Mouse (Mus musculus) inflammation-experienced regulatory T-cells, adult 6 months (primary cell): ENCODE measurements at regions not wholly inside any gene's neighbourhood (a gene's known extent, or its start where the extent isn't known, plus 50 kb on each side); places are given as distances from the start of the nearest gene placed in this dataset.

Experiments used
- ATAC-seq: one replicate; pipeline ENCODE4 v1.8.0; 2017

DNA sequence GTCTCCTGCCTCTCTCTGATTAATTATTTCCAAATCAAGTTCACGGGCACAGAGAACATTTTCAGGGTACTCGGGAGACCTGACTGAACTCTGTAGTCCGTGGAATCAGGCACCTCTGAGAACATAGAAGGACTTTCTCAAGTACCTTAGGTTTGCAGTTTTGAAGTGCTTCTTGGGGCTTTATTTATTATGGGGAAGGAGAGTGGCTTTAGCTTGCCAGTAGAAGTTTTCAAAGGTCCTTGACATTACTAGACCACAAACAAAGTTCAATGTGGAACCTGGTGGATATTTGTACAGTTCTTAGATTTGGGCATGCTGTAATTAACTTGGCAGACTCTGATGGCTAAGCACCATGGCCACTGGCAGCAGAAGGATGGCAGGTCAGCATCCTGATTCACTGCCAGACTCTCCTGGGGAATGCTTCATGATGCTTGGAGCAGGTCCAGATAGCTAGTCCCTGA is 853.5 kb downstream of the Adgrl2 start:
- ATAC-seq = no peak

DNA sequence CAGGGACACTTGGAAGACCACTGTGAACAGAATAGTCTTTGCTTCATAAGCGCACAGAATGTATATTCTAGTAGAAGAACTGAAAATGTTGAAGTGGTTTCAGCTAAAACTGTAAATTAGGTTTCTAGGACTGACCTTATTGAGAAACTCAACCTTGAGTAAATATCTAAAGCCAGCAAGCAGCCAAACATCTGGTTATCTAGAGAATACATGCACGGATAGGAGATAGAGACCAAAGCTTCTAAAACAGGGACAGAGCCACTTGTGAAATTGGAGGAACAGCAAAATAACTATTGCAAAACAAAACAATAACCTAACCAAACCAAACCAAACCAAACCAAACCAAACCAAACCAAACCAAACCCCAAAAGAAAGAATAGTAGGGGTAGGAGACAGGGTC is 855.7 kb downstream of the Adgrl2 start:
- no peak for ATAC-seq

DNA sequence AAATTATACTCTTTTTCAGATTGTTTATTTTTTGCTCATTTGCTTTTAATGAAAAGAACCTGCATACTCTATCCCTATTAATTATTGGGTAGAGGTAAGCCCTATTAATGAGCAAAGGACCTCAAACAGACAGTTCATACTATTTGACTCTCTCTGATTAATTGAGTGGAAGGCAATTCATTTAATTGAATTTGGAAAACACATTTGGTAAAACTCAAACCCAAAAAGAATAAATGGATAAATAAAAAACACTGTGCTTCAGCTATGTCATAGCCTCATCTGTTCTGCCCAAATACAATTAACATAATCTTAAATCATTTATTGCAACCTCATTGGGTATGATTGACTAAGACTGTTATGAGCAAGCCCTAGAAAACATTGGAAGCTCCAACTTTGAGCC is 874.8 kb downstream of the Adgrl2 start:
- no peak for ATAC-seq

DNA sequence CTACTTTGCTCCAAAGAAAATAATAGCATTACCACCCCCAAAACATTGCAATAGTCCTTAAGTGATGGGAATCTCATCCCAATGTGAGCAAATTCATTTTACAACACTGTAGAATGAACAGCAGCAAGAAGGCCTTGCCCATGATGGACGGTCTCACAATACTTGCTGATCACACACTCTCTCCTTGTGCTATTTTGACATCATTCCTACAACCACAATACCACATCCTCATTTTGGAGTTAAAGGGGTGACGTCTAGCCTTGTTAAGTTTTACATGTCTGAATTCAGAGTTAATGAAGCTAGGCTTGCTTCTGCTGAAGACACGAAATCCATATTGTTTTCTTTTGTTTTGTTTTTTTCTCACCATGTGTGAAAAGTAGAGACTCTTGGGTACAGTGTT is 878.2 kb downstream of the Adgrl2 start:
- ATAC-seq = no peak

DNA sequence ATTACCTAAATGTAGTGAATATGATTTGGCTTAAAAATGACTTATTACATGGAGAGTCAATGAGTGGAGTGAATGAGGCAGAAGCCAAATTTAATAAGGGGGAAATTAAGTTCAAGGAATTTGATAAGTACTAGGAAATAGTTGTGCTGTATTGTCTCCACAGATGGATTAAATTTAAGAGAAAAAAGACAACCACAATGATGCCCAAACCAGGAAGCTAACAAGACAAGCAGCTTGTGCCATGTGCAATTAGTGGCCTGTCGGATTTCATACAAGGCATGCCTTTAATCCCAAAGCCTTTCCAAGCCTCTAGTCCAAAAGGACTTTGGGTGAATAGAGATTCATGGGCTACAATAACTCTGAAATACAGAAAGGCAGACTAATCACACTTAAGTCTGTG is 883.3 kb downstream of the Adgrl2 start:
- ATAC-seq = no peak

DNA sequence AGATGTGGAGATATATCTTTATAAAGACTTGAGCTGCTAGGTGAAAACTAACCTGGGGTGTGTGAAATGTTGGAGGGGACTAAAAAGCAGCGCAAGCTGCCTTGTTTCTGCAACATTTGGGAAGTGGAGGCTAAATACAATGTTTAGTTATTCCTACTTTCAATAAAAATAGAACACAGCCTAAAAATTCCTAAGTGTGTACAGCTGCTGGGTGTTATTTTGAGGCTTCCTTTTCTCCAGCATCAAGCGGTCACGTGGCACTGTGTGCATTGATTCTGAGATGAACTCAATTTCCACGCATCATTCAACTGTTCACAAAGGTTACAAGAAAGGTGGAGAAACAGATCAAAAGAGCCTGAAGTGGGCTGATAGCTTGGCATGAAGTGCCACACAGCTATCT is 896.4 kb downstream of the Adgrl2 start:
- no peak for ATAC-seq

DNA sequence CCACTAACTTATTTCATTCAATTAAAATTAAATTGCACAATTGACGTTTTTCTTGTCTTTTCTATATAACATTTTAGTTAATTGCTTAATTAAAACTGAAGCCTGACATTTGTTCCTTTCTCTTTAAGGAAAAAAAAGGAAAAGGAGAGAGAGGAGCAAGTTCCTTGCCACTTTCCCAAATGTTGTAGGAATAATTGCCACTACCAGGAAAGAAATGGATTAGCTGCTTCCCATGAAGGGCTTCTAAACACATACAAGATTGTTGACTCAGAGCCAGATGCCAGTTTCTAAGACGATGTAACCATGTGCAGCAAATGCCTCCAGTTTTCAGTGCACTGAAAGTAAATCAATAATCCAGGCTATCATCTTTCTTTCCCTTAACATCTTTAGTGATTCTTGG is 914.5 kb downstream of the Adgrl2 start:
- no peak for ATAC-seq

DNA sequence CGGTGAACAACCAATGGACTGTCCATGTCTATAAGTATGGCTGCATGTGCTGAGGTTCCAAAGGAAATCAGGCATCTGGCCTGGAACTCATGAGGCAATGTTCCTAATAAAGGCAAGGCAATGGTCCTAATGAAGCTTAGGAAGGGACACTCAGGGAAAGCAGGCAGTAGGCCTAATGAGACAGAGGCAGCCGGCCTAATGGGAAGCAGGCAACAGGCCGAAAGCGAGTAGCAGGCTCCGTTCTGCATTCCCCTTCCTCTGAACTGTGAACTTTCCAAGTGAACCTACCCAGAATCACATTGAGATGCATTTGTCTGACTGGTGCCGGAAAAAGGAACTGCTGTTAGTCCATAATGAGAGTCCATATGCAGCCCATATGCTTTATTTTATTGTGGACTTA is 923.7 kb downstream of the Adgrl2 start:
- ATAC-seq = no peak

DNA sequence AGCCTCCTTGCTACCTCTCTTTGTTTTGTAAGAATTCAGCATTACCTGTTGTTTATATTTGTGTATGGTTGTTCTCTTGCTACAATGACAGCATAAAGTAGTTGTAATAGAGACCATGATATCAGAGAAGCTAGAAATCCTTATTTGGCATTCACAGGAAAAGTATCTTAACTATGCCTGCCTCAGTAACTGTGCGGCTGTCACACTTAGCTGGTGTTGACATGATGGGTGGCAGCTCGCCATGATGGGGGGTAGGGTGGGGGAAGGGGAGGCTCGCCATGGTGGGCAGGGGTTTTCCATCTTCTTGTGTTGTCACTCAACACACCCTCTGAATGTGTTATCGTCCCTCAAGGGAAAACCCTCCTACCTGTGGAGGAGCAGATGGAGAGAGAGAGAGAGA is 934.3 kb downstream of the Adgrl2 start:
- no peak for ATAC-seq

DNA sequence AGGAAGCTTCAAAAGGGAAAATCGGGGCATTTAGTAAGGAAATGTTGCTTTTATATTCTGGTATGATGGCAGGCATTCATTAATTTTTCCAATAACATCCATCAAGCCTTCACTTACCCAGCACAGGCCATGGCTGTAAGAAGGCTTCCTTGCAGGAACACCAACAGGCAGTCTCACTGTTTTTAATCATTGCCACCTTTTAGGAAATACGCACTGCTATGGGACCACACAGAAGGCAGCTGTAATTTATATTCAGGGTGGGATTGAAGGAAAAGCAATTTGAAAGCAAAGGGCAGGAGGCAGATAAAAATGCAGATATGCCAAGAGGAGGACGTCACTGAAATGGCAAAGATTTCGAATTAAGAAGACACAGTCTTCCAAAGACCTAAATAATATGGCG is 937.8 kb downstream of the Adgrl2 start:
- ATAC-seq = no peak

DNA sequence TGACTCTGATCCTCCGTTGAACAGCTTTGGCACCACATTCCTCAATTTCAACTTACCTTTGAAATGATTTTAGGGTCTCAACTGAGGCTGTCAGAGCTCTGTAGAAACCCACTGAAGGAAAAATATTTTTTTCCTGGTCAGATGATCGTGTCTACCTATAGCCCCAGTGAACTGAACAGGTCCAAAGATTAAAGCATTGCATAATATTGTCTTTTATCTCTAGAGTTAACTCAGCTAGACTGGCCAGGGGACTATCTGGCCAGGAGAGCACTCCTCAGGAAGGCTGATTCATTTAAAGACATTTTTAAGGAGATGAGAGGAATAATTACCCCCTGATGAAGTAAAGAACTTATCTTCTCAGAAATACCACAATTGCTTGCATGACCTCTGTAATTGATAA is 942.1 kb downstream of the Adgrl2 start:
- no peak for ATAC-seq

DNA sequence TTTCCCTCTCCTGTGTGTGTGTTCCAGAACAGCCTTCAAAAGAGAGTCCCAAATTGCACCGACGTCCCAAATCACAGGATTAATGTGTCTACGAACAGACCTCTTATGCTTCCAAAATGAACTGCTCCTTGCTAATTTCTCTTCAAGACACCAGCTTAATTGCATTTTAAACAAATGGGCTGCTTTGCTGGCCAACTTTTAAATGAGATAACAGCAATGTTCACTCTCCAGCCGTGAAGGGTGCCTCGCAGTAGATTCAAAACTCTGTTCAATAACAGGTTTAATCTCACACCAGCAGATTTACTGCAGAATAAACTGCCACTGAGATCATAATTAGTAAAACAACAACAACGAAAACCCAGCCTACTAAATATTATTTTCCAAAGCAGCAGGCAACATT is 957.8 kb downstream of the Adgrl2 start:
- no peak for ATAC-seq

DNA sequence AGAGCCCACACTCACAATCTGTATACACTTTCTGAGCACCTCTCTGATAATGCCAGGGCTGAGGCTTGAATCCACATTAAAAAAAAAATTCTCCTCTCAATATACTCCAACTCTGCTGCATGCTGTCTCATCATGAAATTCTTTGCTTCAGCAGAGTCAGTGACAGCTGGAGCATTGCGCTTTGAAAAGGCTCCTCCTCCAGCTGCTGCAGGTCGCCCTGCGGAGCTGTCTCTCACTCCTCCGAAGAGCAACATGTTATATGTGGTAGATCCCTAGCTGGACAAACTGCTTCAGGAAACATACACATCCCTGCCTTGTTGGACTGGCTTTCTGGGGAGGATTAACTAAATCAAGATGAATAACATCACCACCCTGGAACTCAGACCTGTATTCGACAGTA is 984.5 kb downstream of the Adgrl2 start:
- ATAC-seq = no peak

DNA sequence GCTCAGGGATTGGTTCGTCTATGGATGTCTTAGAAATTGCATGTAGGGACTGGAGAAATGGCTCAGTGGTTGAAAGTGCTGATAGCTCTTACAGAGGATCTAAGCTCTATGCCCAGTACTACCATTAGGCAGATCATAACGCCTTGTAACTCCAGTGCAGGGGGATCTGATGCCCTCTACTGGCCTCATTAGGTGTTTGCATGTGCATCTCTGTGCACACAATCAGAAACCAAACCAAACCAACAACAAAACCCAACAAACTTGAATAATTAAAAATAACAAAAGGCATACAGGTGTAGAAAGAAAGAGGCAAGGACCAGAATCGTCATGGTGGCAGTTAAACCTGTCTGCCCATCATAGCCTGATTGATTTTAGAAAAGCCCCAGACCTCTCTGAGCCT is 986.3 kb downstream of the Adgrl2 start:
- ATAC-seq = no peak

DNA sequence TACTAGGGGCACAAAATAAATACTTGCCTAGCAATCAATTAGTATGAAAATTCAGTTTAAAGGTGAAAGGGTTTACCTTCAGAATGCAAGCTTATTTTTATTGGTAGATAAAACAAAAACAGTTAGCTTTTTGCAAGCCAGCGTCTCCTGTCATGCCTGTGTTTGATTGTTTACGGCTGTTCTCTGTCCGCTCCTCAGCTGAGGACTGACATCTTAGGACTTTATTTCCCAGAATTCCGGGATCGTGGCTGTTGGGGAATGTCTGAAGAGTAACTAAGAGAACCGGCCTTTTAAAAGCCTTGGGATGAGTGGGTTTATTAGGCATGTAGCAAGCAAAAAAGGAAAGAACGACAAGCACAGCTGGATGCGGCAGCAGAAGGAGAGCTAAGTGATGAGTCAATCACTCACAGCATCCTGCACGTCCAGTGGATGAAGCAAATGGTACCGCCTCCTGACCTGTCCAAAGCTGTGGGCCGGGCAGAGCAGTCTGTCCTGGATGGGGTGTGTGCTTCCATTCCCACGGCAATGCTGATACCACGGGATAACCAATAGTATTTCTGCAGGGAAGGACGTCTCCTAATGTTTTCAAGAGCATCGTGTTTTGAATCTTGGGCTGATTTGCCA is 990.9 kb downstream of the Adgrl2 start:
- ATAC-seq = no peak

DNA sequence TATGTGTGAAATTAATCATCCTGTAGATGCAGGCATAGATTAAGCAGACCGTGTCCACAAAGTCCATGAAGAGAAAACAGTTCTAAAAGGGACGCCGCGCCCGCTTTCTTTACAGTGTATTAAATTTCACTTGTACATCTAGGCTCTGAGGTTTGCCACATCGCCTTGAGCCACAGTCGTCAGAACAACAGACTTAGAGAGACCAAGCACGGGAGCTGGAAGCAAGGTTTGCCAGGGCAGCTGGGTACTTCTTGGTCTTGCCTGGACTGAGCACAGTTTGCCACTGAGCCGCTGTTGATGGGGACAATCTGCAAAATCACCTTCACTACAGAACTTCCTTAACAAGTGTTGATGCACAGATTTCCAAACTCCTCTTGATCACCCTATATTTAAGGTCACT is 998.6 kb downstream of the Adgrl2 start:
- ATAC-seq = no peak

DNA sequence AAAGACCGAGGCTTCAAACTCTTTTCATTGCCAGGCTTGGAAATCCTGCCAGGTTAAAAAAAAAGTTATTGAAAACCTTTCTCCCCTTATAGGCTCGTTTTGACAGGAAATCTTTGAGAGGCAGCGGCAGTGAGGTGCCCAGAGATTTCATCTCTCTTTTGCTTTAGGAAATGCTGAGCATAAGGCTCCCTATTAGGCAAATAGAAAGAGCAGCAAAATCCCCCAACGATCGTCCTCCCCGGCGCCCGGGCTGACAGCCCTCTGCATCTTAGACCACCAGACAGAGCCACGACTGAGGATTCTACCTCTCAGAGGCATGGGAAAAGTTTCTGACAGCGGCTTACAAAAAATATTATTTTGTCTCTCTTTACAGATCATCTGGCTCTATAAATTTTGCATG is 999.5 kb downstream of the Adgrl2 start:
- no peak for ATAC-seq

DNA sequence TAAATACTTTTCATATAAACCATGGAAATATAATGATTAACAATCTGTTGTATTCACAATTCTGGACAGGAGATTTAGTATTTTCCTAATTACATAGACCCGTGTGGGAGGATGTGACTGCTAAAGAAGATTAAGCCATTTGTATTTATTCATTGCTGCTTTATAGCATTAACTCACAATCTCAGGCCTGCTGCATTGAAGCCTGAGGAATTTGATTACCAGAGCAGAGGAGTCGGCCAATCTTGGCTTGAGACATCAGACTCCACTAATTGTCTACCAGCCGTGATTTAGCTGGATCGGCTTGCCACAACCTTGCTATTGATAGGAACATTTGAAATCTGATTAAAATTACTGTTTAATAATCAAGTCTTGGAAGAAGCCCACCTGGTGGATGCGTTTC is 1007.5 kb downstream of the Adgrl2 start:
- no peak for ATAC-seq

DNA sequence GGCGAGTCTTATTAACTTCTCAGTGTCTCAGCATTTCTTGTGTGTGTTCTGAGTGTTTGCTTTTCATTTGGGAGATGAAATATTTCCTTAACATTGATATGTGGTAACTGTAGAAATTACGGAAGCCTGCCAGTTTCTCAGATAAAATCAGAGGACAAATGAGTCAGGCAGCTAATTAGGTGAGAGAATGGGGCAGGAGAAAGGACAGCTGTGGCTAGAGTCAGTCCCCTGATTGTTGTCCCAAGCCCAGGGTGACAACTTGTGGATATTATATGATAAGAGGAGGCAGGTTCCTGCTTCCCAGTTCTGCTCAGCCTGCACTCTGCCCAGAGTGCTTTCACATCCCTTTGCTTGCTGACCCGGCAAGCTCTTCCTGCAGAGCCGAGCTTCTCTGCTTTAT is 1008.7 kb downstream of the Adgrl2 start:
- ATAC-seq = no peak

DNA sequence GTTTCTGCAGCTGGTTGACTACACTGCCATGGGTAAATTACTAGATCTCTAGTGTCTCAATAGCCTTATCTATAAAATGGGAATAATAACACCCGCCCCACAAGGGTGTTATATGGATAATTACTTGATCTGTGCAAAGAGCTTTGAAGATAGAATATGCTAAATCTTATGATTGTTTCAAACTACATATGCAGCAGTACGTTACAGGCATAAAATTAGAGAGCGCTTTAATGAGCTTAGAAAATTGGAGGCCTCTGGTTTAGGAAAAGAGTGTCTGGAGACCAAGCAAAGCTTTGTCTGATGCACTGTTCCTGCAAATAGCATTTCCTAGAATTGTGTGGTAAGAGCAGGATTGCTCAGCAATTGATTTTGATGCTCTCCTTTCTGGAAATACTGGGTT is 1013.8 kb downstream of the Adgrl2 start:
- ATAC-seq = no peak

DNA sequence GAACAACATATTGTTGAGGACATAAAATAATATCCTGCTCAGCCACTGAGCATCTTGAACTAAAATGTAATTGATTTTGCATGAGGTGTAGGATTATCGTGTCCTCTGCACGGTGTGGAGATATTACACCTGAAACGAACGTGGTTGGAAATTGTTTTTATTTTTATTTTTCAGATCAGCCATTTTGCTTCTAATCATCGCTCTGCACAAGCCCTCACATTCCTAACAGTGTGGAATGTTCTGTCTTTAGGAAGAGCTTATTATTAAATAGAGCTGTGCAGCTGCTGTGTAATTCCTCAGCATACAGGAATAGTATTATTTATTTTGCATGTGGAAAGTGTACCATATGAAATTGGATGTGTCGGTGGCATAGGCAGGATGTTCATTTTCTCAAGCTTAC is 1014.3 kb downstream of the Adgrl2 start:
- ATAC-seq = no peak

DNA sequence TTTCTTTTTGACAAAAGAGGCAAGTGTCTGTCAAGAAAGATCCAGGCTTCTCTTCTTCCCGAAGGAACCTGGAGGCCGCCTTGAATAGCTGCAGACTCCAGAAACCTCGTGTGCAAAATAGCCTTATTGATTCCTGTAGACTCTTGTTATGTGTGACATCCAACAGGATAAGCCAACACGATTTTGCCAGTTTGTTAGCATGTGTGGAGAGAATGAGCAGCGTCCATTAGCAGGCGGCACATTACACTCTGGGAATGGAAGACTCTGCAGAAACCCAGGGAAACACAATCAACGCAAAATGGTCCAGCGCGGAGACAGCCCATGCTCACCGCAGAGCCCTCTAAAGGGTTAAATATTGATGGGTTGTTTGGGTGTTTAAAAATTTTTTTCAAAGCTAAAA is 1014.9 kb downstream of the Adgrl2 start:
- ATAC-seq = no peak

DNA sequence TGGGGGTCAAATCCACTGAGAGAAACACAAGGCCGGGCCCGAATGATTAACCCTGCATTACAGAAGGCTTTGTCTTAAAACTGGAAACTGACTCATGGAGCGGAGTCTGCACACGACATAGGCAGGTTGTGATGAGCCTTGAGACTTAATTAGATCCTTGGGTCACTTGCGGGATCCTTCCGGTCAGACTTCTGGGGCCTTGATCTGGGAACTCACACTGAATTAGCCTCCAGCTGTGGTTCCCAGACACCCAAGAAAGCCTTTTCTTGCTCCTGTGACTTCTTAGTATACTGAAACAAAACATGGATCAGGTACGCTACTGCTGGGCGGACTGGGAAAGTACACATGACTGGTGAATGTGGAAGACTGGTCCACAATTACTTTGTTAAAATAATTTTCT is 1015.8 kb downstream of the Adgrl2 start:
- no peak for ATAC-seq

DNA sequence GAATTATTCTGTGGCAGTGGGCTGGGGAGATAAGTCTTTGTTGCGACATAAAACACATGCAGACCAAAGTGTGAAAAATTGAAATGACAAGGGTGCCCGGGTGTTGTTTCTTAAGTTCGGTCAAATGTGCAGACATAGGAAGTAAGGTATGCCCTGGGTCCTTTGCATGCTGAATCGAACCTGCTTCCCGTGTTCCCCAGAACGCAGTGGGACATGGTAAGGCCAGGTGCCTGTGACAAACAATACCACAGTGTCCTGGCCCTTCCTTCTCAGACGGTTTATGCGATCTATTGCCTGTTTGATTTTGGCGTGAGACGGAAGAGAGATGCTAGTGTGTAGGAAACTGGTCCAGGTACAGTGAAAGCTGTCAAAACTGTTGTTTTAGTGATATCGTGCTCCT is 1022.1 kb downstream of the Adgrl2 start:
- ATAC-seq = no peak

DNA sequence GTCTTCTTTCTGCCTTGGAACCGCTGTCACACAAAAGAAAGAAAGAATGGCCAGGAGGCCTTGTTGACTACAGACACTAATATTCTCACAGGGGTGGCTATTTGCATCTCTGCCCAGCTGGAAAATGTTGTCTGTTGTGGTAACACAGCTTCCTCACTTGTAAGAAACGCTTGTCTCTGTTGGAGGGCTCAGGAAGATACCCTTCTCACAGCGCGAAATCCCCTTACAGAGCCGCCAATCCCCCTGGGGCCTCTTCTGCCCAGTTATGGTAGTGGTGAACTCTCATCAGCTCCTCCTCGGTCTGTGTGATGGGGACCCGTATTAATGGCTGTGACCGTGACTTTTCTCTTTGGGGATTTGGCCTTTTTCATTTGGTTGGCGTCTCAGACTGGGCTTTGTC is 1022.5 kb downstream of the Adgrl2 start:
- no peak for ATAC-seq

DNA sequence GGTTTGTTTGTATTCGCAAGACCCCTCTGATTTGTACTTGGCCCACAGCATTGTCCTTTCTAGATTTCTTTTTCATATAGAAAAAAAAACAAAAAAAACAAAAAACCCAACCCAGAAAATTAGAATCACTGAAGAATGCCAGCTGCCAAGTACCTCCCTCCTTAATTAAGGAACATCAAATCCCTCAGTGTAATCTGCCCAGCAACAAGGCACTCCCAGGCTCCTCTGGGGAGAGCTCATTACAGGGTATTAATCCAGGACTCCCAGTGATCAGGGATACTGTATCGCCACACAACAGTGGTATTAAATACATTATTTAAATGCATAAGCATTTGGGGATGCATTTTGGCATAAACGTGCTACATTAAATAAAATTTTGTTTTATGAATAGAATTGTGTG is 1023.1 kb downstream of the Adgrl2 start:
- ATAC-seq = no peak
